Mouse (Mus musculus): ENCODE results near the gene Pawr. TPM values are rescaled to one million over a fixed set of nuclear protein-coding genes. Genes with fewer than 3 reads are reported as not detected.

Gene Pawr
- polyA plus RNA-seq, 1 experiment from 2014 or later, result 12.6 TPM

DNA sequence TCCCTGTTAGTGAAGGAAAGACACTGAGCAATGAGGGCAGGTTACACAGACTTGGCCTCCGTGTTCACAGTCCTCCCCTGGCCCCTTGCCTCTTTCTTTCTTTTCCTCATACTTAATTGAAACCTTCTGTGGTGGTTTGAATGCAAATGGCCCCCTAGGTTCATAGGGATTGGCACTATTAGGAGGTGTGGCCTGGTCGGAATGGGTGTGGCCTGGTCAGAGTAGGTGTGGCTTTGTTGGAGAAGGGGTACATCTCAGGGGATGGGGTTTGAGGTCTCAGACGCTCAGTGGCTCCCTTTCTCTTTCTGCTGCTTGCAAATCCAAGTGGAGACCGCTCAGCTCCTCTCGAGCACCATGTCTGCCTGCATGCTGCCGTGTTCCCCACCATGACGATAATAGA lies 37.2 kb upstream of the Pawr start:
- Histone ChIP-seq H3K36me3 (no peaks in the 10 kb centered on the region), H3K4me1 (no peaks in the 10 kb centered on the region), H3K27me3 (ENCODE audit: low read depth, poor library complexity, severe bottlenecking) (no peaks in the 10 kb centered on the region), H3K27ac (replicated peaks) (no peak overlapping the region), H3K4me3 (no peak overlapping the region), H3K9me3 (replicated peaks) (no peaks in the 10 kb centered on the region)
- WGBS, result 89% methylated on average over 7 of the region's 7 CpGs
- no peak for DNase-seq (ENCODE audit: low spot score)

GRCm38 (mm10) chr10:108296446-108296845 lies 35.5 kb upstream of the Pawr start:
- WGBS, result 93% methylated on average over 7 of the region's 7 CpGs

GRCm38 (mm10) chr10:108298261-108298660 lies 33.7 kb upstream of the Pawr start:
- Histone ChIP-seq H3K4me1 (no peaks in the 10 kb centered on the region), H3K9me3 (replicated peaks) (no peaks in the 10 kb centered on the region), H3K27ac (replicated peaks) (no peak overlapping the region), H3K4me3 (no peak overlapping the region), H3K36me3 (no peaks in the 10 kb centered on the region), H3K27me3 (ENCODE audit: low read depth, poor library complexity, severe bottlenecking) (no peaks in the 10 kb centered on the region)
- 95% methylated on average over 13 of the region's 13 CpGs for WGBS
- DNase-seq (ENCODE audit: low spot score), result no peak

More at GRCm38 (mm10) chr10:108296446-108296845, 35.5 kb upstream of the Pawr start:
- Histone ChIP-seq H3K9me3 (replicated peaks) (no peaks in the 10 kb centered on the region), H3K36me3 (no peaks in the 10 kb centered on the region), H3K4me1 (no peaks in the 10 kb centered on the region), H3K4me3 (no peak overlapping the region), H3K27ac (replicated peaks) (no peak overlapping the region), H3K27me3 (ENCODE audit: low read depth, poor library complexity, severe bottlenecking) (no peaks in the 10 kb centered on the region)
- no peak for DNase-seq (ENCODE audit: low spot score)

DNA sequence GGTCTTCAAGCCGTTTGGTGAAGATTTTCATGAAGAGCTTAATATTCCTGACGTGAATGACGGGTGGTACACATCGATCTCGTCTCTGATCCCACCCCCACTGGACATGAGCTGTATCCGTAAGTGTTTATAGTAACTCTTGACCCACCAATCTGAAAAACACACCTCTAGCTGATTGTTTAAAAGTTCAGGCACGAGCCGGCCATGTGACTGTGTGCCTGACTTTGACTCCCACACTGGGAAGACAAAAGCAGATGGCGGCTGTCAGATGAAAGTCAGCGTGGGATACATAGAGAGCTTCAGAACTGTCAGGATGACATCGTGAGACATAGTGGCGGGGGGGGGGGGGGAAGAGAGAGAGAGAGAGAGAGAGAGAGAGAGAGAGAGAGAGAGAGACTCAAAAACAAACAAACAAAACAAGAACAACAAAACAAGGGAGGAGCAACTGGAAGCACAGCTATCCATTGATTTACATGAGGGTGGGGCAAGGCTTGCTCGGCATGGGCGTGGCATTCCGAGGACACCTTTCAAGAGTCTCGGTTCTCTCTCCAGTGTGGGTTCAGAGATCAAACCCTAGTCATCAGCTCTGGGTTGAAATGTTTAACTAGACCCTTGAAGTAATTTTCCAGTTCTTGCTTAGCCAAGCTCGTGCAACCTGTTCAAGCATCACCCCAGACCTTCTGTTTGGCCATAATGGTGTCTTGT lies 32.9 kb upstream of the Pawr start:
- Histone ChIP-seq H3K4me3 (no peak overlapping the region), H3K36me3 (no peaks in the 10 kb centered on the region), H3K27me3 (ENCODE audit: low read depth, poor library complexity, severe bottlenecking) (no peaks in the 10 kb centered on the region), H3K27ac (replicated peaks) (no peak overlapping the region), H3K9me3 (replicated peaks) (no peaks in the 10 kb centered on the region), H3K4me1 (no peaks in the 10 kb centered on the region)
- no peak for DNase-seq (ENCODE audit: low spot score)
- 86% methylated on average over 16 of the region's 17 CpGs for WGBS

DNA sequence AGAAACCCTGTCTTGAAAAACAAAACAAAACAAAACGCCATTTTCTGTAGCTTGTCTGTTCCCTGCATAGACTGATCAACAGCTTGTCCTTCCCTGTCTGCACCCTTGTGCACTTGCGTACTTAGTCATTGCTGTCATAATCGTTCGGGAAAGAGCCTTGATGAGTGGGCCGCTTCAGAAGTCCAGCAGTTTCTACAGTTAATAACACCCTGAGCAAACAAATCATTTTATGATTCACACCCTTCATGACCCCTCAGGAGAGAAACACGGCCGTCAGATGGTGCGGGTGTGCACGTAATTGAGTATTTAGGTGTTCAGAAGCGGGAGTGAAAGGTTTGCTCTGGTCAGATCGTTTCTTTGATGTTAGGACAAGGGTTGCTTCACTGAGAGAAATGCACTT lies 32.1 kb upstream of the Pawr start:
- no peaks in the 10 kb centered on the region for H3K27me3 ChIP-seq (ENCODE audit: low read depth, poor library complexity, severe bottlenecking)
- no peak for DNase-seq (ENCODE audit: low spot score)
- no peaks in the 10 kb centered on the region for H3K9me3 ChIP-seq (replicated peaks)
- 86% methylated on average over 11 of the region's 11 CpGs for WGBS
- H3K4me1 ChIP-seq, result no peaks in the 10 kb centered on the region
- H3K36me3 ChIP-seq, result no peaks in the 10 kb centered on the region
- H3K27ac ChIP-seq (replicated peaks), result no peak overlapping the region
- H3K4me3 ChIP-seq, result no peak overlapping the region

GRCm38 (mm10) chr10:108300843-108301242 lies 31.1 kb upstream of the Pawr start:
- Histone ChIP-seq H3K4me1 (no peaks in the 10 kb centered on the region), H3K9me3 (replicated peaks) (no peaks in the 10 kb centered on the region), H3K36me3 (no peaks in the 10 kb centered on the region), H3K27ac (replicated peaks) (no peak overlapping the region), H3K27me3 (ENCODE audit: low read depth, poor library complexity, severe bottlenecking) (no peaks in the 10 kb centered on the region), H3K4me3 (peak overlapping the region; percentile 18; the same call in 1 of the 2 replicates)
- WGBS, result 17% methylated on average over 19 of the region's 19 CpGs
- peak; percentile 73 for DNase-seq (ENCODE audit: low spot score)

DNA sequence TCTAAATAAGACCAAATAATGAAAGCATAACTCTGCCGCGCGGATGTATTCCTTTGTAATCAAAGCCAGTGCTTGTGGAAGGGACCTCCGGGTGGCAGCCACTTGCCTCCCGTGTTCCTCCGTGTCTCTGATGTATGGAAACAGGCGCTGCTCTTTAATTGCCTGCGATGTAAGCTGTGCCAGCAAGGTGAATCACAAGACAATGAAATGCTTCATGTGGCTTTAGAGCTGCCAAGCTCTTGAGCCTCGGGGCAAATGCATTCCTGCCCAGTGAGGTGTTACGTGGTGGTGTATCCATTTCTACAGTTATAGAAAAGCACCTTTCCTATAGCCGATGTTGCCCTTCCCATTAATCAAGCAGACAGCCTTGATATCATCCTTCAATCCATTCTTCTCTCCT lies 24.1 kb upstream of the Pawr start:
- no peaks in the 10 kb centered on the region for H3K9me3 ChIP-seq (replicated peaks)
- no peaks in the 10 kb centered on the region for H3K27me3 ChIP-seq (ENCODE audit: low read depth, poor library complexity, severe bottlenecking)
- H3K4me1 ChIP-seq, result no peaks in the 10 kb centered on the region
- no peak for DNase-seq (ENCODE audit: low spot score)
- H3K4me3 ChIP-seq, result no peak overlapping the region
- 86% methylated on average over 11 of the region's 11 CpGs for WGBS
- H3K27ac ChIP-seq (replicated peaks), result no peak overlapping the region
- H3K36me3 ChIP-seq, result no peaks in the 10 kb centered on the region

- 90% methylated on average over 5 of the region's 5 CpGs for WGBS
- no peak overlapping the region for H3K4me3 ChIP-seq
- H3K4me1 ChIP-seq, result no peaks in the 10 kb centered on the region
- no peak overlapping the region for H3K27ac ChIP-seq (replicated peaks)
- no peaks in the 10 kb centered on the region for H3K9me3 ChIP-seq (replicated peaks)
- no peaks in the 10 kb centered on the region for H3K27me3 ChIP-seq (ENCODE audit: low read depth, poor library complexity, severe bottlenecking)
- DNase-seq (ENCODE audit: low spot score), result no peak
- H3K36me3 ChIP-seq, result no peaks in the 10 kb centered on the region
Observed at GRCm38 (mm10) chr10:108310195-108310594, 21.7 kb upstream of the Pawr start.

DNA sequence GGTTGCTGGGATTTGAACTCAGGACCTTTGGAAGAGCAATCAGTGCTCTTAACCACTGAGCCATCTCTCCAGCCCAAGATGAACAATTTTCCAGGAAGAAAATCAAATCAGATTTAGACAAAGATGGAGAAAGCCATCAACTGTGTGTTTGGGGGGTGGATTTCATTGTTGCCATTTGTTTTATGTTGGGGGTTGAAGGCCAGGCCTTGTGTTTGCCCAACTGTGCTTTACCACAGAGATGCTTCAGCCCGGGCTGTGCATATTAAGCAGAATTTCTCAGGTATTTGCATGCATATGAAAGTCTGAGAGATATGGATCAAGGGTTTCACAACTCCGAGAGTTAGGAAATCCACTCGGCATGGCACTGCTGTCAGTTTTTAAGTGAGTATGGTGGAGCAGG lies 20.5 kb upstream of the Pawr start:
- H3K9me3 ChIP-seq (replicated peaks), result no peaks in the 10 kb centered on the region
- no peaks in the 10 kb centered on the region for H3K4me1 ChIP-seq
- no peak overlapping the region for H3K27ac ChIP-seq (replicated peaks)
- no peaks in the 10 kb centered on the region for H3K27me3 ChIP-seq (ENCODE audit: low read depth, poor library complexity, severe bottlenecking)
- no peaks in the 10 kb centered on the region for H3K36me3 ChIP-seq
- 94% methylated on average over 3 of the region's 3 CpGs for WGBS
- DNase-seq (ENCODE audit: low spot score), result no peak
- no peak overlapping the region for H3K4me3 ChIP-seq

GRCm38 (mm10) chr10:108313845-108314244 lies 18.1 kb upstream of the Pawr start:
- Histone ChIP-seq H3K36me3 (no peaks in the 10 kb centered on the region), H3K27ac (replicated peaks) (no peak overlapping the region), H3K27me3 (ENCODE audit: low read depth, poor library complexity, severe bottlenecking) (no peaks in the 10 kb centered on the region), H3K4me1 (no peaks in the 10 kb centered on the region), H3K4me3 (no peak overlapping the region), H3K9me3 (replicated peaks) (no peaks in the 10 kb centered on the region)
- DNase-seq (ENCODE audit: low spot score), result no peak
- WGBS, result 82% methylated on average over 6 of the region's 6 CpGs

- Histone ChIP-seq H3K9me3 (replicated peaks) (no peaks in the 10 kb centered on the region), H3K27me3 (ENCODE audit: low read depth, poor library complexity, severe bottlenecking) (no peaks in the 10 kb centered on the region), H3K4me3 (no peak overlapping the region), H3K36me3 (no peaks in the 10 kb centered on the region), H3K4me1 (no peaks in the 10 kb centered on the region), H3K27ac (replicated peaks) (no peak overlapping the region)
- DNase-seq (ENCODE audit: low spot score), result no peak
- WGBS, result 93% methylated on average over 8 of the region's 8 CpGs
Observed at GRCm38 (mm10) chr10:108314396-108314795, 17.5 kb upstream of the Pawr start.

DNA sequence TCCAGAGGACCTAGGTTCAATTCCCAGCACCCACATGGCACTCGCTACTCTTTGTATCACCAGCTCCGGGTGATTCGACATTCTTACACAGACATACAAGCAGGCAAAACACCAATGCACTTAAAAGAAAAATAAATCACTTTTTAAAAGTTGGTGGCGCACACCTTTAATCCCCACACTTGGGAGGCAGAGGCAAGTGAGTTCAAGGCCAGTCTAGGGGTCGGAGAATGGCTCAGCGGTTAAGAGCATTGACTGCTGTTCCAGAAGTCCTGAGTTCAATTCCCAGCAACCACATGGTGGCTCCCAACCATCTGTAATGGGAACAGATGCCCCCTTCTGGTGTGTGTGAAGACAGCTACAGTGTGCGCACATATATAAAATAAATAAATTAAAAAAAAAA lies 16.7 kb upstream of the Pawr start:
- Histone ChIP-seq H3K4me3 (no peak overlapping the region), H3K9me3 (replicated peaks) (no peaks in the 10 kb centered on the region), H3K36me3 (no peaks in the 10 kb centered on the region), H3K27ac (replicated peaks) (no peak overlapping the region), H3K27me3 (ENCODE audit: low read depth, poor library complexity, severe bottlenecking) (no peaks in the 10 kb centered on the region), H3K4me1 (no peaks in the 10 kb centered on the region)
- WGBS, result 94% methylated on average over 7 of the region's 7 CpGs
- no peak for DNase-seq (ENCODE audit: low spot score)

DNA sequence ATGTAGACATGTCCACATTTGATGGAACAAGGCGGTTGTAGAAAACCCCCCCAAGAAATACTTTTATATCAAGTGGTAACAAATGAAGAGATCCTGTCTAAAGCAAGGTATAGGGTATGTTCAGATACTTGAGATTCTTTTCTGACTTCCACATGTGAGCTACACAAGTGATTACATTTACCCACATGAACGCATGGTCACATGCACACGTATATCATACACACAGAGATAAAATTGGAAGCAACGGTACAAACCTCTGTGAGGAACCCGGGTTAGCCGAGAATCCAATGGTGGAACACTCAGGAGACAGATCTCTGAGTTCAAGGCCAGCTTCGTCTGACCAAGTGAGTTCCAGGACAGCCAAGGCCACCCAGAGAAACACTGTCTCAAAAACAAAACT lies 3.6 kb upstream of the Pawr start:
- no peak for DNase-seq (ENCODE audit: low spot score)
- H3K9me3 ChIP-seq (replicated peaks), result peaks cover 5% of the 10 kb centered on the region
- no peak overlapping the region for H3K27ac ChIP-seq (replicated peaks)
- no peaks in the 10 kb centered on the region for H3K36me3 ChIP-seq
- H3K4me1 ChIP-seq, result peaks cover 18% of the 10 kb centered on the region
- peaks cover 25% of the 10 kb centered on the region for H3K27me3 ChIP-seq (ENCODE audit: low read depth, poor library complexity, severe bottlenecking)
- 95% methylated on average over 7 of the region's 7 CpGs for WGBS
- no peak overlapping the region for H3K4me3 ChIP-seq

GRCm38 (mm10) chr10:108328983-108329382 lies 2.9 kb upstream of the Pawr start:
- peaks cover 25% of the 10 kb centered on the region for H3K27me3 ChIP-seq (ENCODE audit: low read depth, poor library complexity, severe bottlenecking)

More at GRCm38 (mm10) chr10:108328983-108329382, 2.9 kb upstream of the Pawr start:
- WGBS, result 90% methylated on average over 12 of the region's 12 CpGs
- peaks cover 5% of the 10 kb centered on the region for H3K9me3 ChIP-seq (replicated peaks)
- H3K4me1 ChIP-seq, result peaks cover 24% of the 10 kb centered on the region
- H3K27ac ChIP-seq (replicated peaks), result no peak overlapping the region
- no peaks in the 10 kb centered on the region for H3K36me3 ChIP-seq
- DNase-seq (ENCODE audit: low spot score), result no peak
- no peak overlapping the region for H3K4me3 ChIP-seq
